Mouse (Mus musculus) cerebellum, adult 2 months (tissue): ENCODE results near the gene S1pr4.

ENCODE experiments used
- CTCF ChIP-seq: fragments of 200-500 bp; IDR thresholded peaks from 2 replicates; pipeline ENCODE4 v1.5.1; 2011; ENCODE audit warnings: low read depth, mild to moderate bottlenecking, control low read depth, low read length, moderate library complexity, borderline replicate concordance; ENCODE audit not compliant: insufficient read depth
- POLR2A ChIP-seq: fragments of 200-500 bp; IDR thresholded peaks from 2 replicates; pipeline ENCODE4 v1.6.1; 2011; ENCODE audit warnings: low read length, control low read depth, borderline replicate concordance; ENCODE audit not compliant: insufficient read depth

GRCm38 (mm10) chr10:81494260-81495041 lies 5.5 kb downstream of the S1pr4 start:
- TF ChIP-seq CTCF (no peak), POLR2A (no peak)
